Mouse (Mus musculus) ES-E14 (cell line): ENCODE measurements at regions not wholly inside any gene's neighbourhood (a gene's known extent, or its start where the extent isn't known, plus 50 kb on each side); places are given as distances from the start of the nearest gene placed in this dataset.

Experiments
- DNase-seq: peaks from one replicate; pipeline ENCODE4 v3.0.0-alpha.2; 2013; ENCODE audit warnings: low read depth, low spot score
- H3K27ac ChIP-seq: 2 replicates; pipeline ENCODE4 v1.5.1; 2012; ENCODE audit warnings: low read depth, mild to moderate bottlenecking, low read length, moderate library complexity, mixed read lengths; ENCODE audit not compliant: poor library complexity, insufficient read depth, severe bottlenecking
- H3K36me3 ChIP-seq: 2 replicates; pipeline ENCODE4 v1.6.1; 2012; ENCODE audit warnings: mild to moderate bottlenecking, low read length, moderate library complexity, mixed read lengths; ENCODE audit not compliant: control insufficient read depth, poor library complexity, insufficient read depth, severe bottlenecking
- H3K4me1 ChIP-seq, 2 experiments: fragments of 150-350 bp in 1 of 2; sonication (generic) in 1 of 2; 2 replicates each; pipeline ENCODE4 v1.6.1; 2012; ENCODE audit warnings: low read length in 2 of 2, mild to moderate bottlenecking in 1 of 2, mixed read lengths in 1 of 2; ENCODE audit not compliant: control insufficient read depth in 2 of 2, insufficient read depth in 2 of 2, poor library complexity in 1 of 2
- H3K4me3 ChIP-seq, 2 experiments: fragments of 150-350 bp in 1 of 2; sonication (generic) in 1 of 2; 2 replicates each; pipeline ENCODE4 v1.5.1; 2012; ENCODE audit warnings: low read length in 2 of 2, low read depth in 1 of 2, mild to moderate bottlenecking in 1 of 2, mixed read lengths in 1 of 2; ENCODE audit not compliant: insufficient read depth in 1 of 2, poor library complexity in 1 of 2, severe bottlenecking in 1 of 2
- H3K9ac ChIP-seq: 2 replicates; pipeline ENCODE4 v1.6.1; 2012; ENCODE audit warnings: low read depth, mild to moderate bottlenecking, low read length, mixed read lengths; ENCODE audit not compliant: poor library complexity, insufficient read depth, severe bottlenecking
- H3K9me3 ChIP-seq: fragments of 150-350 bp; sonication (generic); 2 replicates; pipeline ENCODE4 v1.6.1; 2012; ENCODE audit warnings: low read depth, mild to moderate bottlenecking, low read length; ENCODE audit not compliant: control insufficient read depth, insufficient read depth
- CHD2 ChIP-seq: IDR thresholded peaks from 2 replicates; pipeline ENCODE4 v1.6.1; 2014; ENCODE audit warnings: mild to moderate bottlenecking, low read depth, low read length, inconsistent platforms
- HCFC1 ChIP-seq: IDR thresholded peaks from 2 replicates; pipeline ENCODE4 v1.6.1; 2012; ENCODE audit warnings: low read length, inconsistent platforms, borderline replicate concordance; ENCODE audit not compliant: insufficient read depth
- MAFK ChIP-seq: IDR thresholded peaks from 2 replicates; pipeline ENCODE4 v1.6.1; 2014; ENCODE audit warnings: mild to moderate bottlenecking, low read depth, low read length, inconsistent platforms; ENCODE audit not compliant: insufficient read depth
- ZC3H11A ChIP-seq: IDR thresholded peaks from 2 replicates; pipeline ENCODE4 v1.6.1; 2012; ENCODE audit warnings: low read depth, mild to moderate bottlenecking, inconsistent platforms, low read length, borderline replicate concordance
- ZNF384 ChIP-seq: IDR thresholded peaks from 2 replicates; pipeline ENCODE4 v1.6.1; 2012; ENCODE audit warnings: low read depth, low read length, inconsistent platforms
- in situ Hi-C, 2 experiments: fragments of 600-800 bp; cut with MboI; formaldehyde crosslinking; loops; one replicate each; pipeline ENCODE4 v1.15.1; 2025; ENCODE audit warnings: low sequenced_read_pairs in 2 of 2, inconsistent platforms in 1 of 2; ENCODE audit not compliant: unreplicated experiment in 2 of 2

- TF ChIP-seq ZC3H11A: no peak
- no peak for TF ChIP-seq HCFC1
- TF ChIP-seq MAFK: no peak
- no peak for TF ChIP-seq CHD2
- no peak for TF ChIP-seq ZNF384
- Histone ChIP-seq H3K27ac (no peak overlapping the region), H3K9ac (no peak overlapping the region), H3K36me3 (no peaks in the 10 kb centered on the region), H3K4me3 (no peak overlapping the region), H3K9me3 (no peaks in the 10 kb centered on the region), H3K4me1 (no peaks in the 10 kb centered on the region)
- in situ Hi-C loops: no loop called here
- no peak for DNase-seq
These were observed 57.0 kb upstream of the Ugp2 start for GRCm38 (mm10) chr11:21428013-21428317.

DNA sequence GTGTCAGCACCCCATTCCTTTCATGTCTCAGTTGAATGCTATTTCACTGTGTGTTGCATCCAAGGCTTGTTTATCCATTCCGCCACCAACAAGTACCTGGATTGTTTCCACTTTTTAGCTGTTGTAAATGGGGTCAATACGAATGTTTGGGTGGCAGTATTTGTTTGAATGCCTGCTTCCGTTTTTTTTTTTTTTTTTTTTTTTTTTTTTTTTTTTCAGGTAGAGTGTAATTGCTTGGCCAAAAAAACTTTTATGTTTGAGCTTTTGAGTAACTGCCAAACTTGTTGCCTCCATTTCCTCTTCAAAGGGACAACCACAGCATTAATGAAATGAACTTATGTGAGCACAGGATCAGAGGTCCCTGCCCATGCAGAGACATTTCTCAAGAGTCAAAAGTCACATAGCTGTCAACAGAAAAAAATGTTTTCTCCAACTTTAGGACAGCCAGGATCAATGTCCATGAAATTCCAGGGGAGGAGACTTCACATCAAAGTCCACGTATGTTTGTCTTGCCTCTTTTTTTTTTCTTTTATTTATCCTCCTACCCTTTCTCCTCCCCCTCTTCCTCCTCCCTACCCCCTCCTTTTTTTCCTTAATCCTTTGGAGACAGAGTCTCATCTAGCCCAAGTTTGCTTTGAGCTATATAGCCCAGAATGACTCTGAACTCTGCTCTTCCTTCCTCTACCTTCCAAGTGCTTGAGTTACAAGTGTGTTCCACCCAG lies 56.5 kb upstream of the Ugp2 start:
- Histone ChIP-seq H3K9me3 (no peaks in the 10 kb centered on the region), H3K4me1 (no peaks in the 10 kb centered on the region), H3K4me3 (no peak overlapping the region), H3K9ac (no peak overlapping the region), H3K27ac (no peak overlapping the region), H3K36me3 (no peaks in the 10 kb centered on the region)
- in situ Hi-C loops: no loop called here
- TF ChIP-seq CHD2 (no peak), MAFK (no peak), ZC3H11A (no peak), ZNF384 (no peak), HCFC1 (no peak)
- no peak for DNase-seq

DNA sequence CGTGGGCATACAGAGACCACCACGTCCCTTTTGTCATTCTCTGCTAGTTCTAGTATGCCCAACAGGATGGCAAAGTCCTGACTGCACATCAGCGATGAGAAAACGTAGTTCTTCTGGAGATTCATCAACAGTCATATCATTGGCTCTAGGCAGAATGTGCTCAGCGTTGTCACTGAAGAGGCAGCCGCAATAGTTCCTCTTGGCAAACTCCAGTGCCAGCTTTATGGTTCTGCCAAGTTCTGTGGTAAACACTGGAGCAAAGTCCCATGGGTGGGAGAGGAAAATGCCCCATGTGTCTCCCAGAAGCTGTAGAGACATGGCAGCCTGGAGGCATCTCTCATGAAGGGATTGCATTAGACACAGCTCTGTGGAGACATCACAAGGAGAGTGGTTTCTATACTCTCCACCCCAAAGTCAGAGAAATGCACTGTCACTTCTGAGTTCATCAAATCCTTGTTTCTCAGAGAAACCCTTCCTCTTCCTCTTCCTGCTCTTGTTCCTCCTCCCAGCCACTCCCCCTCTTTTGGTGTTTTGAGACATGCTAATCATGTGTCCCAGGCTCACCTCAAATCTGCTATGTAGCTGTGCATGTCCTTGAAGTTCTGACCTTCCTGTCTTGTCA lies 54.6 kb upstream of the Ugp2 start:
- Histone ChIP-seq H3K27ac (no peak overlapping the region), H3K4me1 (peaks cover 0 to 5% of the 10 kb centered on the region in 2 experiments; a peak in 1 of 4 replicates), H3K4me3 (no peak overlapping the region), H3K36me3 (no peaks in the 10 kb centered on the region), H3K9ac (no peak overlapping the region), H3K9me3 (no peaks in the 10 kb centered on the region)
- no peak for DNase-seq
- in situ Hi-C loops: no loop called here
- TF ChIP-seq CHD2 (no peak), ZC3H11A (no peak), HCFC1 (no peak), MAFK (no peak), ZNF384 (no peak)

GRCm38 (mm10) chr11:21424345-21424744 lies 53.3 kb upstream of the Ugp2 start:
- Histone ChIP-seq H3K9me3 (no peaks in the 10 kb centered on the region), H3K4me3 (no peak overlapping the region), H3K9ac (no peak overlapping the region), H3K4me1 (peaks cover 0 to 5% of the 10 kb centered on the region in 2 experiments; a peak in 1 of 4 replicates), H3K36me3 (no peaks in the 10 kb centered on the region), H3K27ac (no peak overlapping the region)
- no peak for DNase-seq
- TF ChIP-seq MAFK (no peak), CHD2 (no peak), ZNF384 (no peak), HCFC1 (no peak), ZC3H11A (no peak)
- in situ Hi-C loops: no loop called here

GRCm38 (mm10) chr11:21422281-21422878 lies 51.4 kb upstream of the Ugp2 start:
- TF ChIP-seq HCFC1: no peak
- Histone ChIP-seq H3K4me3 (no peak overlapping the region), H3K9ac (no peak overlapping the region), H3K36me3 (no peaks in the 10 kb centered on the region), H3K9me3 (no peaks in the 10 kb centered on the region), H3K27ac (no peak overlapping the region), H3K4me1 (peaks cover 0 to 5% of the 10 kb centered on the region in 2 experiments; a peak in 1 of 4 replicates)
- in situ Hi-C loops: no loop called here
- no peak for DNase-seq
